Mouse (Mus musculus): ENCODE results near the gene Palm2. TPM values are rescaled to one million over a fixed set of nuclear protein-coding genes. Genes with fewer than 3 reads are reported as not detected.
"Not testable (repeated sequence)": the region's sequence is repeated elsewhere in the genome, so short reads cannot be mapped to it uniquely, and the experiment has no call there.

Gene Palm2
- polyA plus RNA-seq (2012; ENCODE audit: insufficient read depth, insufficient read length, low replicate concordance, missing spikeins) = not detected in 2 replicates

GRCm38 (mm10) chr4:57433941-57434704, at the start of gene Palm2:
Gene Palm2, plus strand, starts transcription at chr4:57434247.
- TF ChIP-seq CTCF (IDR thresholded peaks at IDR 0.05; ENCODE audit: insufficient read depth, low read depth, low read length) (no peak), POLR2A (IDR thresholded peaks at IDR 0.05; ENCODE audit: insufficient read depth, low read depth, low read length) (peak; percentile 59; the same call in 1 of the 2 replicates)
- H3K4me1 ChIP-seq (ENCODE audit: control insufficient read depth, insufficient read depth, low read length) = peaks cover 5% of the 10 kb centered on the region
- H3K27ac ChIP-seq (ENCODE audit: insufficient read depth, low read depth, low read length) = peak within 1 kb of the TSS; percentile 84
- peak within 1 kb of the TSS; percentile 59 for H3K4me3 ChIP-seq (ENCODE audit: insufficient read depth, low read depth, low read length)
- under 1% methylated on average over 67 of the region's 67 CpGs for WGBS

GRCm38 (mm10) chr4:57384355-57384754, 49.7 kb upstream of the Palm2 start:
- Histone ChIP-seq H3K4me1 (ENCODE audit: control insufficient read depth, insufficient read depth, low read length) (peaks cover 11% of the 10 kb centered on the region), H3K4me3 (ENCODE audit: insufficient read depth, low read depth, low read length) (no peak overlapping the region), H3K27ac (ENCODE audit: insufficient read depth, low read depth, low read length) (no peak overlapping the region)
- TF ChIP-seq CTCF (IDR thresholded peaks at IDR 0.05; ENCODE audit: insufficient read depth, low read depth, low read length) = no peak
- WGBS = 81% methylated on average over 2 of the region's 2 CpGs

DNA sequence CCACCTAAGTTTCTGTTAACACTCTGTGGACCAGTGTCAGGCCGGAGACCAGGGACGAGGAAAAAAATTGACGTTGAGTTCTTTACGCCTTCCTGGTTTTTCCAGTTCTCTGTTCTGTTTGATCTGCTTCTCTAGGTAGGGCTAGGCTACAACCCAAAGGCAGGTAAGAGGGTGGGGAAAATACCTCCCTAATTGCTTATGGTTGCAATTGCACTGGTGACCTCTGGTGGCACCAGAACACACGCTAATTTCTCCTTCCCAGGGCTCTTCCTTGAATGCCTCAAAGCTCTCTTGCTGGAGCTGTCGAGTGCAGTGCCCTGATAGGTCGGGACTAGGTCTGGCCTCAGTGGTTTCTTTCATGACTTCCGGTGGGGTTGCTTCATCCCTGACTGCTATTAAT, 42.9 kb upstream of the Palm2 start:
- WGBS = 87% methylated on average over 8 of the region's 8 CpGs
- no peak overlapping the region for H3K27ac ChIP-seq (ENCODE audit: insufficient read depth, low read depth, low read length)
- H3K4me1 ChIP-seq (ENCODE audit: control insufficient read depth, insufficient read depth, low read length) = no peaks in the 10 kb centered on the region
- no peak overlapping the region for H3K4me3 ChIP-seq (ENCODE audit: insufficient read depth, low read depth, low read length)
- TF ChIP-seq CTCF (IDR thresholded peaks at IDR 0.05; ENCODE audit: insufficient read depth, low read depth, low read length) (no peak), POLR2A (IDR thresholded peaks at IDR 0.05; ENCODE audit: insufficient read depth, low read depth, low read length) (no peak)

- peaks cover 11% of the 10 kb centered on the region for H3K4me1 ChIP-seq (ENCODE audit: control insufficient read depth, insufficient read depth, low read length)
- TF ChIP-seq CTCF (IDR thresholded peaks at IDR 0.05; ENCODE audit: insufficient read depth, low read depth, low read length) (no peak), POLR2A (IDR thresholded peaks at IDR 0.05; ENCODE audit: insufficient read depth, low read depth, low read length) (no peak)
- peak overlapping the region; percentile 32; the same call in 1 of the 2 replicates for H3K4me3 ChIP-seq (ENCODE audit: insufficient read depth, low read depth, low read length)
- peak overlapping the region; percentile 69; the same call in 1 of the 2 replicates for H3K27ac ChIP-seq (ENCODE audit: insufficient read depth, low read depth, low read length)
- WGBS = 34% methylated on average over 9 of the region's 9 CpGs
Observed at GRCm38 (mm10) chr4:57396414-57396813, 37.6 kb upstream of the Palm2 start.

DNA sequence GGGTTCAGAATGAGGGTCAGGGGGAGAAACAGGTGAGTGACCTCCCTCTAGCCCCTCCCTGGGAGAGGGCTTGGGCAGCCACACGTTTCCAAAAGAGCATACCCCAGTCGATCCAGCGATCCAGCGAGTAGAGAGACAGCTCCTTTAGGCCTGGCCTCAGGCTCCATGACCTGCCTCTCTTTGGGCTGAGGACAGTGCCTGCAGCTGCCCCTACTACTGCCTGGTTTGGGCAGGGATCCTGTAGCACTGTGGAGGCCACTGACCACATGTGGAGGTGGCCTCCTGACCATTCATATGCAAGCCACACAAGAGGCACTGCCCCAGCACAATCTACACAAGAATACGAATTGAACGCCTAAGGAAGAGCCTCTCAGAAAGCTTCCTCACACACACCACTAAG, 21.7 kb upstream of the Palm2 start:
- not testable (repeated sequence) for H3K27ac ChIP-seq (ENCODE audit: insufficient read depth, low read depth, low read length); H3K4me1 ChIP-seq (ENCODE audit: control insufficient read depth, insufficient read depth, low read length); H3K4me3 ChIP-seq (ENCODE audit: insufficient read depth, low read depth, low read length)
- WGBS = 63% methylated on average over 6 of the region's 6 CpGs

DNA sequence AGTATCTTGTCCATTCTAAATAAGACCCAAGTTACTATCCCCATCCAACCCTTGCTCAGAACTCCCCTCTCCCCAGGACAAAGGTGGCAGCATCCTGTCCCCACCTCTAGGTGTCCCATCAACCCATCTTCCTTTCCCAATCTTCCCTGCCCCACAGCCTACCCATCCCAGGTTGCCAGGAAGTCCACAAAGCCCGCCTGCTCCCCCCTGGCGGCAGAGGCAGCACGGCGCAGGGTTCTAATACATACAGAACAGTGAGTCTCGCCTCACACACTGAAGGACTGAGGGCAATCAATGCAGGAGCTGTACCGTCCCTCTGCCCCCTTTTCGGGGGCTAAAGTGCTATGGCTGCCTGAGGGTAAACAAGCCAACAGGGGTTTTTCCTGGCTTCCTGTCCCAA, 21.0 kb upstream of the Palm2 start:
- 67% methylated on average over 7 of the region's 7 CpGs for WGBS

GRCm38 (mm10) chr4:57413670-57414069, 20.4 kb upstream of the Palm2 start:
- not testable (repeated sequence) for H3K4me1 ChIP-seq (ENCODE audit: control insufficient read depth, insufficient read depth, low read length); H3K4me3 ChIP-seq (ENCODE audit: insufficient read depth, low read depth, low read length); H3K27ac ChIP-seq (ENCODE audit: insufficient read depth, low read depth, low read length)
- WGBS = 95% methylated on average over 11 of the region's 11 CpGs

More for the DNA sequence above, 21.0 kb upstream of the Palm2 start:
- Histone ChIP-seq H3K4me3 (ENCODE audit: insufficient read depth, low read depth, low read length) (no peak overlapping the region), H3K4me1 (ENCODE audit: control insufficient read depth, insufficient read depth, low read length) (no peaks in the 10 kb centered on the region), H3K27ac (ENCODE audit: insufficient read depth, low read depth, low read length) (no peak overlapping the region)
- TF ChIP-seq POLR2A (IDR thresholded peaks at IDR 0.05; ENCODE audit: insufficient read depth, low read depth, low read length) = no peak

- Histone ChIP-seq H3K4me1 (ENCODE audit: control insufficient read depth, insufficient read depth, low read length) (peaks cover under 1% of the 10 kb centered on the region; the same call in 1 of the 2 replicates), H3K4me3 (ENCODE audit: insufficient read depth, low read depth, low read length) (no peak overlapping the region), H3K27ac (ENCODE audit: insufficient read depth, low read depth, low read length) (no peak overlapping the region)
- WGBS = 89% methylated on average over 7 of the region's 7 CpGs
- no peak for TF ChIP-seq POLR2A (IDR thresholded peaks at IDR 0.05; ENCODE audit: insufficient read depth, low read depth, low read length)
- TF ChIP-seq CTCF (IDR thresholded peaks at IDR 0.05; ENCODE audit: insufficient read depth, low read depth, low read length) = no peak
Observed at GRCm38 (mm10) chr4:57424011-57424410, 10.0 kb upstream of the Palm2 start.

GRCm38 (mm10) chr4:57428317-57428716, 5.7 kb upstream of the Palm2 start:
- Histone ChIP-seq H3K27ac (ENCODE audit: insufficient read depth, low read depth, low read length) (no peak overlapping the region), H3K4me1 (ENCODE audit: control insufficient read depth, insufficient read depth, low read length) (peaks cover 2% of the 10 kb centered on the region), H3K4me3 (ENCODE audit: insufficient read depth, low read depth, low read length) (no peak overlapping the region)
- 45% methylated on average over 8 of the region's 8 CpGs for WGBS
- TF ChIP-seq POLR2A (IDR thresholded peaks at IDR 0.05; ENCODE audit: insufficient read depth, low read depth, low read length) (no peak), CTCF (IDR thresholded peaks at IDR 0.05; ENCODE audit: insufficient read depth, low read depth, low read length) (no peak)

Measured in olfactory bulb, adult 2 months (tissue).